Mouse (Mus musculus) stomach, postnatal 0 days (tissue): ENCODE results near the gene Mthfs.
"Not testable (repeated sequence)": the region's sequence is repeated elsewhere in the genome, so short reads cannot be mapped to it uniquely, and the experiment has no call there.

Experiments used
- CTCF ChIP-seq: IDR thresholded peaks from 2 replicates; pipeline ENCODE4 v1.5.1; 2016; ENCODE audit warnings: antibody characterized with exemption, low read depth, mild to moderate bottlenecking, moderate library complexity
- EP300 ChIP-seq: optimal IDR thresholded peaks from 2 replicates; pipeline ENCODE3; 2016; ENCODE audit warnings: antibody characterized with exemption

- not testable (repeated sequence) for TF ChIP-seq CTCF, EP300
Measured at GRCm38 (mm10) chr9:89208939-89209338, 1.5 kb upstream of the Mthfs start.
